Mouse (Mus musculus) small intestine, adult 2 months (tissue): ENCODE measurements around the gene Kdm2b.

Experiments used
- CTCF ChIP-seq: fragments of 200-500 bp; IDR thresholded peaks from 2 replicates; pipeline ENCODE4 v1.5.1; 2012; ENCODE audit warnings: low read depth, mild to moderate bottlenecking, control low read depth, inconsistent platforms, low read length, moderate library complexity, mixed read lengths; ENCODE audit not compliant: insufficient replicate concordance, insufficient read length; ENCODE audit errors: extremely low read depth
- POLR2A ChIP-seq: fragments of 200-500 bp; IDR thresholded peaks from 2 replicates; pipeline ENCODE4 v1.6.1; 2012; ENCODE audit warnings: low read depth, mild to moderate bottlenecking, control low read depth, inconsistent platforms, low read length, moderate library complexity

DNA sequence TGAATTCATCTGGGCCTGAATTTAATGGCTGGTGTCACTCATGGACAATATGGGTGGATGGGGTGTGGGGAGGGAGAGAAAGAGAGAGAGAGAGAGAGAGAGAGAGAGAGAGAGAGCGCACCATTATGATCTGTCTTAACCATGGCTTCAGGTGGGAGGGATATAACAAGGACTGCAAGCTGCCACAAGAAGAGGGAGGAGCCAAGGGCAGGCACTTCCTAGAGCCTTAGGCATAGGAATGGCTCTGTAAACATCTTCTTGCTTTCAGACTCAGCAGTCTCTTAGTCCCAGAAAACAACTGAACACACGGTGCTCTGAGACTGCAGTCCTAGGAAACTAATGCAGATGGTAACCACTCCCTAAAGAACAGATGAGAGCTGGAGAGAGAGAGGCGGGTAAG, 61.3 kb downstream of the Kdm2b start:
- TF ChIP-seq CTCF: no peak
- TF ChIP-seq POLR2A: no peak
